Mouse (Mus musculus): ENCODE results near the gene Fuca1.

Gene Fuca1

DNA sequence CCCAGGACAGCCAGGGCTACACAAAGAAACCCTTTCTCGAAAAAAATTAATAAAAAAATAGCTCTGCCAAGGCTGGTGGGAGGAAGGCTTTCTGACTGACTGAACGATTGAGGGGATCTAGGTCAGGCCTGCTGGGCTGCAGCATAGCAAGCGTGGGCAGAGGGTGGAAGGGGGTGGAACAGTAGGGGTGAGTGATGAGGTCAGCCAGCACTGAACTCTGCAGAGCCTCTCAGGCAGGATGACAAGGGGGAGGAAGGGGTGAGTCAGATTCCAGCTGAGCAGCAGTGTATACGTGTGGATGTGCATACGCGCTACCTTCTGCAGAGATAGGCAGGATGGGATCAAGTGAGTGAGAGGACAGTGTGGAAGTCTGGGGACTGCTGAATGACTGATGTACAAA, 29.4 kb downstream of the Fuca1 start:
- in situ Hi-C loops (cut with MboI), result loop anchor here (10.0 kb wide), 1 partner anchor 145 kb away; no protein-coding TSS in a partner anchor

DNA sequence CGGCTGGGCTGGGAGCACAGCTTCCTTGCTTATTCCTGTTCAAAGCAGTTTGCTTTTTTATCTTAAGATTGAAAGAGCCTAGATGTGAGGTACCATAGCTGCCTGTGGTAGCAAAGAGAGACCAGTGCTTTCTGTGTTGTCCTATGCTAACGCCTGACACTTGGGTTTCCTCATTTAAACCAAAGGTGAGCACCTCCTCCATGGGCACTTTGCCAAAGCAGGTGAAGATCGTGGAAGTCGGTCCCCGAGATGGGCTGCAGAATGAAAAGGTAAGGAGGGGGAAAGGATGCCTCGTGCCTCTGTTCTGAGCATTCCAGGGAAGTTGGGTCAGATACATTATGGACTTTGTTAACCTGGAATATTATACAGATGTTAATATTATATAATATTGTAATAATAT, 29.8 kb downstream of the Fuca1 start:
- in situ Hi-C loops (cut with MboI), result no loop called here

DNA sequence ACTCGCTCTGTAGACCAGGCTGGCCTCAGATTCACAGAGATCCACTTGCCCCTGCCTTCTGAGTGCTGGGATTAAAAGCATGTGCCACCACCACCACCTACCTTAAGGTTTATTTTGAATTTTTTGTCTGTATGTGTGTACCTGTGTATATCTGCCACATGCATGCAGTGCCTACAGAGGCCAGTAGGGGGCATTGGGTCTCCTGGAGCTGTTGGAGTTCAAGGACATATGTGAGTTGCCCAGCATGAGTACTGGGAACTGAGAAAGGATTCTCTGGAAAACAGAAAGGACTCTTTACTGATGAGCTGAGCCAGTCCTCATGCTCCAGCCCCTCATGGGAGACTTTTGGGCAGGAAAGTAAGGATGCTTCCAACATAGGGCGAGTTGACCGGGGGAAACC, 31.0 kb downstream of the Fuca1 start:
- in situ Hi-C loops (cut with MboI), result no loop called here

DNA sequence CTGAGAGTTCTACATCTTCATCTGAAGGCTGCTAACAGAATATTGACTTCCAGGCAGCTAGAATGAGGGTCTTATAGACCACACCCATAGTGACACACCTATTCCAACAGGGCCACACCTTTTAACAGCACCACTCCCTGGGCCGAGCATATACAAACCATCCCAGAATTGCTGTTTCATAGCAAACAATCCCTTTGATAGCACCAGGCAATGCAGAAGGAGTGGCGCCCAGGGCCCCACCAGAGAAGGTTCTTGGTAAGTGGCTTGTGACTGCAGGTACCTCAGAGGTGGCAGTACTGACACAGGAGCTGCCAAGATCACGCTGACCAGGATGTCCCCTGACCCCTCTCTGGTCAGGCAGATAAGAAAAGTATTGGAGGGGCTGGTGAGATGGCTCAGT, 32.6 kb downstream of the Fuca1 start:
- in situ Hi-C loops (cut with MboI), result no loop called here

DNA sequence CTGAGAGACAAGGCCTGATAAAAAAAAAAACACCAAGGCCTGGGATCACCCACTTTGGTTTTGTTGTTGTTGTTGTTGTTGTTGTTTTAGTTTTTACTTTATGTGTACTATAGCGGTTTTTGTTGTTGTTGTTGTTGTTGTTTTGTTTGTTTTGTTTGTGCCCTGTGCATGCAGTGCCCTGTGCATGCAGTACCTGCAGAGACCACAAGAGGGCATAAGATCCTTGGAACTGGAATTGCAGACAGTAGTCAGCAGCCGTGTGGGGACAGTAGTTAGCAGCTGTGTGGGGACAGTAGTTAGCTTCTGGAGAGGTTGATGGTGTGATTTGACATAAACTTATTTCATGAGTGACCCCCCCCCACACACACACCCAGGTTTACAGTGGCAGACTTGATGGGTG, 33.7 kb downstream of the Fuca1 start:
- in situ Hi-C loops (cut with MboI), result no loop called here

DNA sequence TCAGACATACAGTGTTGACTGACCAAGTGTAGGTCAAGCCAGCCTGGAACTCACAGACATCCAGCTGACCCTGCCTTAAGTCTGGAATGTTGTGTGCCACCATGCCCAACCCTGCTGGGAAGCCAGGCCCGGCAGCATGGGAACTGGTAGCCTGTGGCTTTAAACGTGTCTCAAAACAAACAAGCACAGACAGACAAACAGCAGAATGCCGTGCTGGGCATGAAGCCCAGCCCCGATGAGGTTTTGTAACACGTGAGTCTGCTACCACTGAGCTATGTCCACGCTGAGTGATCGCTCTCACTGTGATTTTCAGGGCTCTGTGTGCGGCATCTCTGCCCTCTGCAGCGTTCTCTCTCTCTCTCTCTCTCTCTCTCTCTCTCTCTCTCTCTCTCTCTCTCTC, 35.4 kb downstream of the Fuca1 start:
- in situ Hi-C loops (cut with MboI), result no loop called here

DNA sequence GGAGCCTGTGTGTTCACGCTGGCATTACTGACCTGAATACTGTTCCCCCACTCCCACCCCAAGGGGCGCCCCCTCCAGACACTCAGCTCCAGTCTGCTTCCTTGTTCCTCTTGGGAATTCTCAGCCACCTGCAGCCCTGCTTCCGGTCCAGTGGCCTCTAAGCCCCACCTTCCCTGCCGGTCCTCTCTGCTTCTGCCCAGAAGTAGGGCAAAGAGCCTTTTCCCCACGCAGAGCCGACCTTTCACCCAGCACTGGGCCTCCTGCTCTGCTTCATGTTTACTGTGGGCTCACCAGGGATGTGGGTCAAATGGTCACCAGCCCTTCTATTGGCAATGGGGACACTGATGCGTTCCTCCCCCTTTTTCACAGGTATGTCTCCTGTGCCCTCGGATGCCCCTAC, 37.8 kb downstream of the Fuca1 start:
- in situ Hi-C loops (cut with MboI), result no loop called here

DNA sequence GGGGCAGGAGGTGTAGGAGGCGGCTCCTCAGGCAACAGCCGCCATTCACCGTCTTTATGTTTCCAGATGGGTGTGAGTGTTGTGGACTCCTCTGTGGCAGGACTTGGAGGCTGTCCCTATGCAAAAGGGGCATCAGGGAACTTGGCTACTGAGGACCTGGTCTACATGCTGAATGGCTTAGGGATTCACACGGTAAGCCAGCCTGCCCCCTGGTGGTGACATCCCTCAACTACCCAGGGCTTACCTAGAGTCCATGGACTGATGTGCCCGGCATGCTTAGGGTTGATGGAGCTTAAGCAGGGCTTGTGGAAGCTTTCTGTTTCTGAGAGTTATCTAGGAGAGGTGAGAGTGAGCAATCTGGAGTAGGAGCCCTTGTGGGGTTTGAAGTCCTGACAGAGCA, 40.2 kb downstream of the Fuca1 start:
- in situ Hi-C loops (cut with MboI), result no loop called here

DNA sequence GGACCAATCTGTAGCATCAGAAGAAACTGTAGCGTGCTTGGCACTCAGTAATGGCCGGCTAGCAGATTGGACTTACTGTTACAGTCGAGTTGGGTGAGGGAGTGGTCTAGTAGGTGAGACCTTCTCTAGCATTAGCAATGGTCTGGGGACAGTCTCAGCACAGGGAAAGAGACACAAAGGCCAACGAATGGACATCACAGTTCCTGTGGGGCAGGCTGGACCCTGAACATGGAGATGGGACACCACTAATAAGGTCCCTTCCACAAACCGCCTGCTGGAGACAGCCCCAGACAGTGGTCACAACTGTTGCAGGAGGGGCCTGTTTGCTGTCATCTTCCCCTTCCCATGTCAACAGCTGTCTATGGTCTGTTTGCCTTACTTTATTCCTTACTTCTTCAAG, 41.2 kb downstream of the Fuca1 start:
- in situ Hi-C loops (cut with MboI), result no loop called here

DNA sequence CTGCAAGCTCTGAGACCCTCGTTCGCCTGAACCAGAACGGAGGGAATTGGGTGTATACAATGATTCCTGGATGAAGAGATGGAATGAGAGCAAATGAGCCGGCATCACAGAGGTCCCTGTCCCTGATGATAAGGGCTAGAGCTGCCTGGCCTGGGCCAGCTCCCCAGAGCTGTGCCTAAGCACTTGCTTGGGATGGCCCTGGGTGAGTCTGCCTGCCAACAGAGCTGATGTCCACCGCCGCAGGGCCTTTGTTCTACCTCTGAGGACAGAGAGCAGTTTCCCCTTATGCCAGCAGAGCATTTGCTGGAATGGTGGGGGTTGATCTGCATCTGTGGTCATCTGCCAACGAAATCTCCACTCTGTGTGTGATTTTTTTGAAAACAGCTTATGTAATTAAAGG, 41.7 kb downstream of the Fuca1 start:
- in situ Hi-C loops (cut with MboI), result no loop called here

DNA sequence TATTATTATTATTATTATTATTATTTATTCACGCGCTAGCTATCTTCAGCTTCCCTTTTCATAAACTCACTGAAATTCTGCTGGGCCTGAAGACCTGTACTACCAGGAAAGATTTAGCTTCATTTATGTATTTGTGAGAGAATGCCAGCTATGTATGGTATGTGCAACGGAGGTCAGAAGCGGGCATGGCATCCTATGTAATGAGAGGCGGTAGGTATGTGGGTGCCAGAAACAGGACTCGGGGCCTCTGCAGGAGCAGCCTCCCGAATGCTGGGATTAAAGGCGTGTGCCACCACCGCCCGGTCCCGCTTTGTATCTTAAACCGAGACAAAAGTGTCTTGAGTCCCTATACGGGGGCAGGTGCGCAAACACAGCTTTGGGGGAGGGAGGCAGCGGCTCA, 42.4 kb downstream of the Fuca1 start:
- in situ Hi-C loops (cut with MboI), result no loop called here

DNA sequence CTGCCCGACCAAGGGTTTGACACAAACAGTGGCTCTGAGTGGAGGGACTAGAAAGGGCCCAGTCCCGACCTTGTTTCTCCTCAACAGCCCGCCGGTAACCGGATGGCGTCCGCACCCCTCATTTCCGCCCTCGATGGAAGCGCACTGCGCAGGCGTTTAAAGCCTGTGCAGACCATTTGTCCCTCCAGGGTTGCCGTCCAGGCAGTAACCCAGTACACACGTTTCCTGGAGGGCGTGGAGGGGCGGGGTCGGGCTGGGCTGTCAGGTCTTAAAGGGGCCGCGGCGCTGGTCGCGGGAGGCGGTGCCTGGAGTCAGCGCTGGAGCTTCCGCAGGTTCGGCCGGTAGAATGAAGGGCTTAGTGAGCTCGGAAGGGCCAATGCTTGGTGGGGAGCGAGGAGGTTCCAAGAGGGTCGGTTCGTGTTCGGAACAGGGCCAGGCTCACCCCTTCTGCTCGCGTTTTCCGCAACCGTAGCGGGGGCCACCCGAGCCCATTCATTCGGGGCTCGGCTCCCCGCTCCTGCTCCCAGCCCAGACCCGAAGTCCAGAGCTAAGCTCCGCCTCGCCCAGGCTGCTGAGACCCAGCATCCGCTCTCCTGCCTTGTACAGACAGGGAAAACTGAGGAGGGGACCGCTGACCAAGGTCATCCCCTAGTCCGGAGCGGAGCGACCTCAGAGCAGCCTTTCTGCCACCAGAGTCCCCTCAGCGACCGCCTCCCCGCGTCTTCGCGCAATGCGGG, 43.1 kb downstream of the Fuca1 start, which contains the start of gene Gale:
TSS of gene Gale (plus strand) at position 271 of the 737 bp plus-strand sequence.
- in situ Hi-C loops (cut with MboI), result no loop called here

DNA sequence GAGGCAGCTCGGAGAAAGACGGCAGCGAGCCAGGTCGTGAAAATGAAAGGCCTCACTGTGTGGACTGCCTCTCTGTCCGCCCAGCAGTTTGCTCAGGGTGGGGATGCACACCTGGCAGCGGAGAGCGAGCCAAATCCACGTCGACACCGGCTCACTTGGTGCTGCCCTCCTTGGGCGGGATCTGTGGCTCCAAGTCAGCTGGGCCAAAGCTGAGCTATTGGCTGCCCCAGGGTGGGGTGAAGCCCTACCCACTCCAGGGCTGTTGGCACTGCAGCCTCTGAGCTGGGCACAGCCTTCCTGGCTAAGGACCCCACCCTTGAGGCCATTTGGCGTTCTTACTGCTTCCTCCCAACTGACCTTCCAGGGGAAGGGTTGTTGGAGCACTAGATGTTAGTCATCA, 43.9 kb downstream of the Fuca1 start:
- in situ Hi-C loops (cut with MboI), result no loop called here

DNA sequence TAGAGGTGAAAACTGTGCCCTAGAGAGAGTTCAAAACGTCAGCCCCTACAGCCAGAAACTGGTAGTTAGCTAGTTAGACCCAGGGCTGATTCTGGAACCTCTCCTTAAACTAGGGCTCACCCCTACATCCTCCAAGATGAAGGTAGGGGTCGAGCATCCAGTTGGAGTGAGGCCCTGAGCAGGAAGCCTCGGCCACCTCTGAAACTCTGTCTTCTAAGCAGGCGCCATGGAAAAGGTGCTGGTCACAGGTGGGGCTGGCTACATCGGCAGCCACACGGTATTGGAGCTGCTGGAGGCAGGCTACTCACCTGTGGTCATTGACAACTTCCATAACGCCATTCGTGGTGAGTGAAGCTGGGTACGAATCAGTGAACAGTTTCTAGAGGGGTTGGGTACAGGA, 44.6 kb downstream of the Fuca1 start:
- in situ Hi-C loops (cut with MboI), result no loop called here

DNA sequence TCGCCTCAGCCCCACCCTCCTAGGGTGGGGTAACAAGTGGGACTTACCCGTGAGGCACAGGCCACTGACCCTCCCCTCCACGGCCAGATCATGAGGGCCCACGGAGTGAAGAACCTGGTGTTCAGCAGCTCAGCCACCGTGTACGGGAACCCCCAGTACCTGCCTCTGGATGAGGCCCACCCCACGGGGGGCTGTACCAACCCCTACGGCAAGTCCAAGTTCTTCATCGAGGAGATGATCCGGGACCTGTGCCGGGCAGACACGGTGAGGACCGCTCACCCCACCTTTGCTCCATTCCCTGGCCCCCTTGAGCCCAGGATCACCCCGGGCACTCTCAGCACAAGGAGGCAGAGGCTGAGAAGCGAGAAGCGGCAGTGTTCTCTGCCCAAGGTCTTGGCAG, 45.7 kb downstream of the Fuca1 start:
- in situ Hi-C loops (cut with MboI), result no loop called here

DNA sequence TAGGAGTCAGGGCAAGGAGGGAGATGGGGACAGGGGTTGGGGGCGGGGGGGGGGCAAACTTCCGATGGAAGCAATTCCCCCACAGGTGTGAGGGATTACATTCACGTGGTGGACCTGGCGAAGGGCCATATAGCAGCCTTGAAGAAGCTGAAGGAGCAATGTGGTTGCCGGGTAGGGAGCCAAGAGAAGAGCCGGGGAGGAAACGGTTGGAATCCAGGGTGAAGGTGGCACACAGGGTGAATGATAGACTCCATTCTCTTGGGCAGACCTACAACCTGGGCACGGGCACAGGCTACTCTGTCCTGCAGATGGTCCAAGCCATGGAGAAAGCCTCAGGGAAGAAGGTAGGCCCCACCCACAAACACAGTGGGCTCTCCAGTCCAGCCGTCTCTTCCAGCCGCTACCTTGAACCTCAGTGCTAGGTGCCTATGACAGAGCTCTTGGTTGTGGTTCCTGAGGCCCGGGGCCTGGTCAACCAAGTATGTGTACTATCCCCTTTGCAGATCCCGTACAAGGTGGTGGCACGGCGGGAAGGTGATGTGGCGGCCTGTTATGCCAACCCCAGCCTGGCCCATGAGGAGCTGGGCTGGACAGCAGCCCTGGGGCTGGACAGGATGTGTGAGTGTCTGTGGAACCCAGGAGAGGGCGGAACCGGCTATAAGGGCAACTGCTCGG, 46.7 kb downstream of the Fuca1 start:
- in situ Hi-C loops (cut with MboI), result no loop called here

DNA sequence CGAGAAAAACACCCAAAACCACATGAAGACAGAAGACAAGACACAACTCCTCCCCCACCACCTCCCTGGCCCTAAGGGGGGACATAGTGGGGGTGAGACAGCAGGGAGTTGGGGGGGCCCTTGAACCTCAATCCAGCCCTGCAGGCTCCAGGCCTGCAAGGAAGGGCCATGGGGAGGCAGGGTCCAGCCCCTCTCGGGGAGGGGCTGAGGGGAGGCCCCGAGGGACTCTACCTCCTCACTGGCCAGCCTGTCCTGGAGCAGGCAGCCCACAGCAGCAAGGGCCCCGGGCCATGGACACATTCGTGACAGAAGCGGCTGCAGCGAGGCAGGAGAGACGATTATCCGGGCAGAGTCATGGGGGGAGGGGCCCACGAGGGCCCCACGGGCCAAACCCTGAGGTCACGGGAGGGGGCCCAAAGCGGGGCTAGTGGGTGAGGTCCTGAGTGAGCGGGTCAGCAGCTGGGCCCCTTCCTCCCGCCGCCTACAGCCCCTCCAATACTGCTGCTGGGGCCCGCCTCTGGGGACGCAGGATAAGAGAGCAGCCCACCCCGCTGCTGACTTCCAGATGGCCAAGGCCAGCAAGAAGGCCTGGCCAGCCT, 47.8 kb downstream of the Fuca1 start:
- in situ Hi-C loops (cut with MboI), result no loop called here

DNA sequence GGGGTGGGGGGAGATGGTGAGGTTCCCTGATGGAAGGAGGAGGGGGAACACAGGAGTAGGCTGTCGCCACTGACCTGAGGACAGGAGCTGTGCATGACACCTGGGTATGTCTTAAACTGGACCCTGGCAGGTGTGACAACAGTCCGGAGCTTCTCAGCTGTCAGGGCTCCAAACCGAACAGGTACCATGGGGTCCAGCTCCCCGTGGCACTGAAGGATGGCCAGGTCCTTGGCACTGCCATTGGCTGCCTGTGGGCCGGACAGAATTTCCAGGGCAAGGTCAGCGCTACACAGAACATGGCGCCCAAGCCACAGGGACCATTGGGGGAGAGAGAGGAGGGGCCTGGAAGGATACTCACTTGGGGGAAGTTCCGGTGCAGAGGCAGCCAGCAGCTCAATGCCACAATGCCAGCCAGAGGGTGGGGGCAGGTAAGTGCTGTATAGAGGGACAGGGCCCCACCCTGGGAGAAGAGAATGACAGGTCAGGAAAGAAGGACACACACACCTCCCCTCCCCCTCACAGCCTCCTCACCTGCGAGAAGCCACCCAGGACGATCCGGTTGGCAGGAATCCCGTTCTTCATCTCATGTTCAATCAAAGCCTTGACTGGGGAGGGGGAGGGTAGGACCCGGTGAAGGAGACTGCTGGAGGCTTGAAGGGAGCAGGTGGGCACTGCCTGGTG, 48.7 kb downstream of the Fuca1 start:
- in situ Hi-C loops (cut with MboI), result no loop called here

DNA sequence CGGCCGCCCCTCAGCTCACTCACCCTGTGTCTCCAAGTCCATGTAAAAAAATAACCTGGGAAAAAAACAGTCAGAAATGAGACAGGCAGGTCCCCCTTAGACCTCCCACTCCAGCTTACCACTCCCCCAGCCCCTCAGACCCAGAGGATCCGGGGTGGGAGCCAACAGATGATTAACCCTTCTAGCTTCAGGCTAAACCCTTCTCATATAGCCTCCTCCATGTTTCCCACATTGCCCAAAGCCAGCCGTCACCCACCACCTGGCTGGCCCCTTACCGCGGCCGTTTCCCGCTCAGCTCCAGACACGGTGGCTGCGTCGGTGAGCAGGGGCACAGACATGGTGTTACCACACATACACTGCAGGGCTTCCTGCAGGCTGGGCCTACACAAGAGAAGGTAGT, 50.0 kb downstream of the Fuca1 start:
- in situ Hi-C loops (cut with MboI), result no loop called here

DNA sequence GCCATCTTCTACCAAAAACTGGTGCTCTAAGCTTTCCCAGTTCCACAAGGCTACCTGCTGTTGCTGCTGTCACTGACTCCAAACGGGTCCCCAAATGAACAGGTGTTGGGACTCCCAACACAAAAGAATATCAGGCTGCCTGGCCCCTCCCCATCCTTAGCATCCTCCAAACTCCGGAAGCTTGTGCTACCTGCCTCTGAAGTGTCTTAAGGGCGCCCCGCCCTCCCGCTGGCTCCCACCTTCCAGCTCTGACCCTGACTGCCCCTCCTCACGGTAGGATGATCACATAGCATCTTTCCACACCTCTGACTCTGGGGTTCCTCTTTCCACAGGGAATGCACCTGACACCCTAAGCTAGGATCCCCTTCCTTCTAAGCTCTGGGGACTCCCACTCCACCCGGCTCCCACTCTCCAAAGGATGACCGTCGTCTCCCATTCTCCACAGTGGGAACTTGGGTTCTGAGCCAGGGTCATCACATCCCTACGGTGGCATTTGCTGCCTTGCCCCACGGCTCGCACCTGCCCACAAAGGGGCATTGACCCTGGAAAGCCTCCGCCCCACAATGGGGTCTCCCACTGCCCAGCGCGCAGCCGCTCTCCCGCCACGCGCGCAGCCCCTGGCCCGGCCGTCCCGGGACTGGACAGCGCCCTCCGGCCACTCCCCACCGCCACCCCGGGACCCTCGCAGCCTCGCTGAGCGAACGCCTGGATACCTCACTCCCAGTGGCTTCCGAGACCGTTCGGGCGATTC, 51.4 kb downstream of the Fuca1 start:
- in situ Hi-C loops (cut with MboI), result no loop called here

DNA sequence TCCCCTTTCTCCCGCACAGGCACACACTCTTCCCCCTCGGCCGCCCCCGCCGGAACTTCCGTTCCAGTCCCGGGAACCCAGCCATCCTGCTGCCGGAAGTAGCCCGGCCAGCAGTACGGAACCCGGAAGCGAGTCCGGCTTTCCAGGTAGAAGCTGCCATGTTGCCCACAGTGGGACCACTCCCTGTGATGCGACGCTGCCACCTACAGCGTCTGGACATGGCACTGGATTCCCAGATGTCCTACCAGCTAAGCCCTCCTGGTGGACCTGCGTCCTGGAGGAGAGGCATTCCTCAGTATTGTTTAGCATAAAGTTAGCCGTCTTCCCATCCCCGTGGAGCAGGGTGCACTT, 52.0 kb downstream of the Fuca1 start, which contains the start of gene Lypla2:
TSS of gene Lypla2 (minus strand) at position 71 of the 351 bp plus-strand sequence.
- in situ Hi-C loops (cut with MboI), result no loop called here

Data from mature B cell (primary cell).